Mouse (Mus musculus) kidney, embryonic 16.5 days (tissue): ENCODE measurements around the gene Mapk6. TPM values are rescaled to one million over a fixed set of nuclear protein-coding genes. Genes with fewer than 3 reads are reported as not detected.
A peak's percentile ranks its signal among the peaks of the same experiment; 100 is the strongest.

Source experiments
- ATAC-seq: fragments of 200-750 bp; cut with Nextera tagmentation; 2 replicates; pipeline ENCODE4 v1.8.0; 2017; ENCODE audit warnings: moderate TSS enrichment; ENCODE audit not compliant: low FRiP score, low TSS enrichment
- H3K27ac ChIP-seq: fragments of 300-500 bp; sonication (generic); 2 replicates; pipeline ENCODE4 v1.5.1; 2014; ENCODE audit warnings: low read length
- H3K27me3 ChIP-seq: fragments of 300-500 bp; sonication (generic); 2 replicates; pipeline ENCODE4 v1.6.1; 2014; ENCODE audit warnings: low read length, control low read depth, mixed read lengths; ENCODE audit not compliant: insufficient read depth
- H3K36me3 ChIP-seq: fragments of 300-500 bp; sonication (generic); 2 replicates; pipeline ENCODE4 v1.6.1; 2014; ENCODE audit warnings: low read length, control low read depth, mixed read lengths; ENCODE audit not compliant: insufficient read depth
- H3K4me1 ChIP-seq: fragments of 300-500 bp; sonication (generic); 2 replicates; pipeline ENCODE4 v1.6.1; 2014; ENCODE audit warnings: low read length, control low read depth, mixed read lengths; ENCODE audit not compliant: insufficient read depth
- H3K4me2 ChIP-seq: fragments of 300-500 bp; sonication (generic); replicated peaks from 2 replicates; pipeline ENCODE4 v1.6.1; 2014; ENCODE audit warnings: low read depth, low read length
- H3K4me3 ChIP-seq: fragments of 300-500 bp; sonication (generic); 2 replicates; pipeline ENCODE4 v1.5.1; 2014; ENCODE audit warnings: mild to moderate bottlenecking, low read length
- H3K9ac ChIP-seq: fragments of 300-500 bp; sonication (generic); replicated peaks from 2 replicates; pipeline ENCODE4 v1.6.1; 2014; ENCODE audit warnings: low read length
- H3K9me3 ChIP-seq: fragments of 300-500 bp; sonication (generic); 2 replicates; pipeline ENCODE4 v1.6.1; 2016; ENCODE audit warnings: low read length, control low read depth
- WGBS: fragments of 180-500 bp; shearing (Covaris S2); extraction: QIAGEN DNeasy Blood & Tissue Kit; methylation state at CpG from one replicate; pipeline ENCODE4 v1.1.7; 2014; 5-methylcytosine and 5-hydroxymethylcytosine counted together
- polyA plus RNA-seq: library from polyadenylated mRNA; unstranded; fragments of >200 nt; fragmentation: Nextera tagmentation; extraction: Ambion mirVana; gene quantifications from 2 replicates; pipeline ENCODE4 v1.2.1, GENCODE M21; 2015

The Mapk6 gene
- polyA plus RNA-seq, 1 experiment from 2014 or later = 55.0 TPM

- no peaks in the 10 kb centered on the region for H3K27me3 ChIP-seq
- no peaks in the 10 kb centered on the region for H3K9me3 ChIP-seq
- H3K4me3 ChIP-seq = peak overlapping the region; percentile 90
- no peaks in the 10 kb centered on the region for H3K36me3 ChIP-seq
- H3K4me1 ChIP-seq = peaks cover 36% of the 10 kb centered on the region
- peak overlapping the region; percentile 99 for H3K27ac ChIP-seq
- peak overlapping the region; percentile 94 for H3K9ac ChIP-seq
- H3K4me2 ChIP-seq = peak overlapping the region; percentile 82
- under 1% methylated on average over 53 of the region's 90 CpGs for WGBS
- peak; percentile 87 for ATAC-seq
Observed at GRCm38 (mm10) chr9:75409031-75409851, 564 bp downstream of the Mapk6 start.

GRCm38 (mm10) chr9:75408204-75408826 lies 1.5 kb downstream of the Mapk6 start:
- Histone ChIP-seq H3K4me2 (peak overlapping the region; percentile 82), H3K36me3 (no peaks in the 10 kb centered on the region), H3K9ac (peak overlapping the region; percentile 94), H3K4me1 (peaks cover 37% of the 10 kb centered on the region), H3K4me3 (peak overlapping the region; percentile 90), H3K27me3 (no peaks in the 10 kb centered on the region), H3K9me3 (no peaks in the 10 kb centered on the region), H3K27ac (peak overlapping the region; percentile 99; the same call in 1 of the 2 replicates)
- 5% methylated on average over 11 of the region's 11 CpGs for WGBS
- ATAC-seq = no peak

- ATAC-seq = no peak
- H3K4me1 ChIP-seq = peaks cover 37% of the 10 kb centered on the region
- WGBS = 12% methylated on average over 10 of the region's 10 CpGs
- no peaks in the 10 kb centered on the region for H3K9me3 ChIP-seq
- H3K27me3 ChIP-seq = no peaks in the 10 kb centered on the region
- peak overlapping the region; percentile 82 for H3K4me2 ChIP-seq
- H3K9ac ChIP-seq = peak overlapping the region; percentile 57
- H3K27ac ChIP-seq = 0 out of 2 replicates have a peak overlapping the region, but pooled peaks have one; percentile 34
- peak overlapping the region; percentile 35 for H3K4me3 ChIP-seq
- H3K36me3 ChIP-seq = no peaks in the 10 kb centered on the region
Observed at GRCm38 (mm10) chr9:75407803-75408202, 2.0 kb downstream of the Mapk6 start.

- Histone ChIP-seq H3K4me3 (no peak overlapping the region), H3K9ac (no peak overlapping the region), H3K4me1 (peaks cover 42% of the 10 kb centered on the region), H3K36me3 (no peaks in the 10 kb centered on the region), H3K4me2 (no peak overlapping the region), H3K27ac (no peak overlapping the region), H3K27me3 (no peaks in the 10 kb centered on the region), H3K9me3 (no peaks in the 10 kb centered on the region)
- WGBS = 82% methylated on average over 2 of the region's 2 CpGs
- no peak for ATAC-seq
Observed at GRCm38 (mm10) chr9:75406121-75406520, 3.7 kb downstream of the Mapk6 start.

GRCm38 (mm10) chr9:75403520-75403919 lies 6.3 kb downstream of the Mapk6 start:
- H3K27me3 ChIP-seq = no peaks in the 10 kb centered on the region
- H3K4me1 ChIP-seq = peaks cover 39% of the 10 kb centered on the region
- H3K36me3 ChIP-seq = 0 out of 2 replicates have a peak, but pooled peaks cover 2% of the 10 kb centered on the region
- no peaks in the 10 kb centered on the region for H3K9me3 ChIP-seq
- no peak overlapping the region for H3K4me3 ChIP-seq
- 56% methylated on average over 3 of the region's 3 CpGs for WGBS
- H3K27ac ChIP-seq = no peak overlapping the region
- ATAC-seq = no peak
- no peak overlapping the region for H3K9ac ChIP-seq
- H3K4me2 ChIP-seq = no peak overlapping the region

GRCm38 (mm10) chr9:75401593-75402504 lies 8.0 kb downstream of the Mapk6 start:
- Histone ChIP-seq H3K4me1 (peaks cover 27% of the 10 kb centered on the region), H3K4me3 (no peak overlapping the region), H3K9me3 (no peaks in the 10 kb centered on the region), H3K4me2 (no peak overlapping the region), H3K36me3 (peaks cover 15% of the 10 kb centered on the region), H3K9ac (no peak overlapping the region), H3K27me3 (no peaks in the 10 kb centered on the region), H3K27ac (no peak overlapping the region)
- no peak for ATAC-seq
- WGBS = 56% methylated on average over 20 of the region's 20 CpGs

- H3K4me3 ChIP-seq = no peak overlapping the region
- no peak overlapping the region for H3K27ac ChIP-seq
- peaks cover 19% of the 10 kb centered on the region for H3K4me1 ChIP-seq
- no peak overlapping the region for H3K4me2 ChIP-seq
- 71% methylated on average over 5 of the region's 5 CpGs for WGBS
- H3K36me3 ChIP-seq = peaks cover 25% of the 10 kb centered on the region
- no peaks in the 10 kb centered on the region for H3K27me3 ChIP-seq
- no peak overlapping the region for H3K9ac ChIP-seq
- no peaks in the 10 kb centered on the region for H3K9me3 ChIP-seq
- no peak for ATAC-seq
Observed at GRCm38 (mm10) chr9:75400639-75401038, 9.2 kb downstream of the Mapk6 start.

GRCm38 (mm10) chr9:75399069-75399468 lies 10.7 kb downstream of the Mapk6 start:
- peaks cover 34% of the 10 kb centered on the region for H3K36me3 ChIP-seq
- H3K9ac ChIP-seq = no peak overlapping the region
- no peak overlapping the region for H3K4me3 ChIP-seq
- H3K4me1 ChIP-seq = peaks cover 15% of the 10 kb centered on the region
- no peak for ATAC-seq
- WGBS = 87% methylated on average over 4 of the region's 4 CpGs
- no peak overlapping the region for H3K27ac ChIP-seq
- no peak overlapping the region for H3K4me2 ChIP-seq
- no peaks in the 10 kb centered on the region for H3K9me3 ChIP-seq
- H3K27me3 ChIP-seq = no peaks in the 10 kb centered on the region

GRCm38 (mm10) chr9:75395971-75396370 lies 13.8 kb downstream of the Mapk6 start:
- Histone ChIP-seq H3K4me2 (no peak overlapping the region), H3K4me1 (peaks cover 5% of the 10 kb centered on the region; the same call in 1 of the 2 replicates), H3K27me3 (no peaks in the 10 kb centered on the region), H3K9me3 (no peaks in the 10 kb centered on the region), H3K4me3 (no peak overlapping the region), H3K27ac (no peak overlapping the region), H3K36me3 (peaks cover 57% of the 10 kb centered on the region), H3K9ac (no peak overlapping the region)
- no peak for ATAC-seq
- WGBS = 82% methylated on average over 6 of the region's 6 CpGs
